Mouse (Mus musculus): ENCODE results near the gene Adap1.

DNA sequence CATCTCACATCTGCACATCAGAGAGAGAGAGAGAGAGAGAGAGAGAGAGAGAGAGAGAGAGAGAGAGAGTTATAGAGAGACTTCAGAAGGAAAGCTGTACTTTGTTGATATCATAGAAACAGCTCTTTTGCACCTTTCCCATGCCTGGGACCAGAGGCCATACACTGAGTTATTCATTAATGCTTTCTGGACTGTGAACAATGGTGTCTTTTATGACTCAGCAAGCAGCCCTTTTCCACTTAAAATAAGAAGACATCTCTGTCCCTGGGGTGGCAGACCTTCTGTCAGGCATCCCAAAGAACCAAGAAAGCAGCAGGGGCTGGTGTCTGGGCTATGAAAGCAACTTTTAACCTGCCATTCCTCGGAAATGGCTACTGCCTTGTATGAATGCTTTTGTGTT, 21.8 kb upstream of the Adap1 start:
- no peak for TF ChIP-seq CTCF (IDR thresholded peaks at IDR 0.05; ENCODE audit: extremely low read depth, insufficient read depth, low read length)
- no peak for TF ChIP-seq POLR2A (IDR thresholded peaks at IDR 0.05; ENCODE audit: extremely low read depth, insufficient read depth, low read length)
